Mouse (Mus musculus) c-Kit-negative CD71-positive TER-119-positive erythroid progenitor cells, embryonic 14.5 days (primary cell): Measurements from ENCODE around the gene Glod4.

Experiments
- DNase-seq: peaks from one replicate; pipeline ENCODE4 v3.0.0-alpha.2; 2013; ENCODE audit warnings: low read depth, low spot score

Gene Glod4

DNA sequence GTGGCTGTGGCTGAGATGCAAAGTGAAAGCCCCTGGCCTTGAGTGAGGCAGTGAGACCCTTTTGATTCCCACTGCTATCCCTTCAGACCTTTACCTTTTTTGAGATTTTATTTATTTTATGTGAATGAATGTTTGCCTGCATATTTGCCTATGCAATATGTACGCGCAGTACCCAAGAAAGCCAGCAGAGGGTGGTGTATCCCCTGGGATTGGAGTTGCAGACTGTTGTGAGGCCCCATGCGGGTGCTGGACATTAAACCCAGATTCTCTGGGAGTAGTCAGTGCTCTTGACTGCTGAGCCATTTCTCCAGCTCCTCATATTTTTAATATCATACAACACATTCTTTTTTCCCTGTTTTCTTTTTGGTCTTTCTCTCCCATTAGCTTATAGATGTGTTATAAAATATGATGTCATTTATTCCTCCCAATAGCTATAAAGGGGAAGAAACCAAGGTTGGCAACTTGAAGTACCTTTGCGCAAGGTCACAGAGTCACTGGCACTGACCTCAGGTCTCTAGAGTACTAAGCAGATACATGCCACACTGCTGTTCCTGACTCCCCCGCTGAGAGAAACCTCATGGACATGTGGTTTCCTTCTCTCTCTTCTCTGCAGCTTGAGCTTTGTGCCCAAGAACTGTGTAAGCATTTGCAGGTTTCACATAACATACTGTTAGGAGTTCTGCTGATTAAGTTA lies 157.5 kb downstream of the Glod4 start:
- peak; percentile 16 for DNase-seq

- DNase-seq = no peak
These were observed 158.6 kb downstream of the Glod4 start for GRCm38 (mm10) chr11:76084943-76085342.

DNA sequence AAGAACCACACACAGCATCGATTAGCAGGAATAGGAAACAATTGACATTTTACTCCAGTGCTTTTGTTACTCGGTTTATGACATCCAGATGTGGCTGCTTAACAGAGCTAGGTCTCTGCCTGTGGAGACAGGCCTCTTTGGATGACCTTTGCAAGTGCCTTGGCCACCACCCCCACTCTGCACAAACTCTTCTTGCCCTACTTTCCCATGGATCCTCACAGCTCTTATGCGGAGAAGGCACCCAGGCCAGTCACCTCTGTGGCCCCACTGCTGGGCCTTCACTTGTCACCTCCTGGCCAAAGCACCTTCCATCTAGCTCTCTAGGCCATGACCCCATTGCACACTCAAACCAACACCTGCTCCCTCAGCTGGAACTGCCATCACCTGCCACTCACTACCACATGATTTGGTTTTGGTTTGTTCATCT lies 159.6 kb downstream of the Glod4 start:
- DNase-seq = no peak

DNA sequence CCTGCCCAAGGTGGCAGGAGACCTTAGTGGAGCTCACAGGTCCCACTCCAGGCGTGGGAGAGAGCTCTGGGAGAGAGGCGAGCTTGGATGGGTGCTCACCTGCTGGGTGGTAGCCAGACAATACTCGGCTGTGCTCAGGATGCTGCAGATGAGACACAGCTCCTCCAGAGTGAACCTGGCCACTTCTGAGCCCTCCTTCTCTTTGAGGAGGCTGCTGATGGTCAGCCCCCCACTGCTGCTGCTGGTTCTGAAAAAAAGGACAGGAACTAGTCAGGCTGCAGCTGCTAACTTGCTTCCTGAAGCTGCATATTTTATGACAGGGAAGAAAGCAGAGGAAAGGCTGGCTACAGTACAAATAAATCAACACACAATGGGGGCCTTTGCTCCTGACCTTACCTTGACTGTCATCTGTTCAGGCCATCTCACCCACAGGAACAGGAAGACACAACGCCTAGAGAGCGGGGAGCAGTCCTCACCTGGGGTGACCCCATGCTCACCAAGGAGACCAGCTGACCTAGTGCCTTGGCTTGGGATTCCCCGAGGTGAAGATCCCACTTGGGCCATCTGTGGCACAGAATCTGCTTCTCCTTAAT lies 162.4 kb downstream of the Glod4 start:
- no peak for DNase-seq

GRCm38 (mm10) chr11:76080293-76080692 lies 163.2 kb downstream of the Glod4 start:
- DNase-seq = no peak

DNA sequence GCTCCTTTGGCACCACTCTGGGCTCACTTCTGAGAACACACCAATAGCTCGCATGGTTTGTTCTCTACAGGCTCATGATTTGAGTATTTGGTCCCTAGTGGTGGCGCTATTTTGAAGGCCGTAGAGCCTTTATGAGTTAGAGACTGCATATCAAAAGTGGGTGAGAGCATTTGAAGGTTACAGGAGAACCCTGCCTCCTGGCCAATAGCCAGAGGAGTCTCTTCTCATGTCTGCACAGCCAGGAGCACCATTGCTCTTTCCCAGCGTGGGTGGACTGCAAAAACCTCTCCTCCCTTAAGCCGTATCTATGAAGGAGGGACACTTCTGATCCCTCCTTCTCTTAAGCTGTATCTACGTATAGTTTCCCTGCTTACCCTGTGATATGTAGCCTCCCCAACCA lies 166.2 kb downstream of the Glod4 start:
- DNase-seq = no peak

DNA sequence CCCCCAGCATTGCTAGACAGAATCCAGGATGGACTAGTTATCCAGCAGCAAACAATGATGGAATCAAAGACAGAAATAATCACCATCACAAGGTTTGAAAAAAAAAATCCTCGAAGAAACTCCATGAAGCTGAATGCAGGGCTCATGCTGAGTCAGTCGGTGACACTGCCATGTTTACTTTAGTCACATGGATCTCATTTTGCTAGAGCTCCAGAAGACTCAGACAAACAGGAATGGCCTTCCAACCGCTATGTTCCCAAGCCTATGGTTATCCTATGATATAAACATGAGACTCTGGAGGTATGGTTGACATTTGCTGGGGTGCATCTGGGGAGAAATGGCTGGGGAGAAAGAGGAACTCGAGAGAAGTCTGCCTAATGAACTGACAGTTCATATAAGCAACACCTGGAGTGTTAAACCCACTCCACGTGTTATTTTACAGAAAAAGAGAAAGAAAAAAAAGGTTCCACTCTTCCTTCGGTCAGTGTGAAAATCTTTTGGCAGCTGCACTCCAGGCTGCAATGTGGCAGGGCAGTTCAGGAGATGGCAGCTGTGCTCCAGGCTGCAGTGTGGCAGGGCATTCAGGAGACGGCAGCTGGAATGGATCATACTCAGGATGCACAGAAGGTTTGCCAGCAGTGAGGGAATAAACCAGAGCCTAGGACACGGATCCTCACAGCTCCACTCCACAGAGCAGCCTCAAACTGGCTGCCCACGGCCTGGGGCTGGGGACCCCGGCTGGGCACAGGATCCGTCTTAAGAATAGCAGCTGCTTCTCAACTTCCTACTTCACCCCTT lies 169.0 kb downstream of the Glod4 start:
- no peak for DNase-seq
